Mouse (Mus musculus): ENCODE data around the gene Cbx5. TPM values are rescaled to one million over a fixed set of nuclear protein-coding genes. Genes with fewer than 3 reads are reported as not detected.
A peak's percentile ranks its signal among the peaks of the same experiment; 100 is the strongest.
"Not testable (repeated sequence)": the region's sequence is repeated elsewhere in the genome, so short reads cannot be mapped to it uniquely, and the experiment has no call there.

The Cbx5 gene
- polyA plus RNA-seq (2016; fragmentation: Nextera tagmentation; extraction: Ambion mirVana): 202 and 206 TPM in 2 replicates

GRCm38 (mm10) chr15:103239685-103240159, at the start of gene Cbx5:
Gene Cbx5, minus strand, starts transcription at chr15:103239816.
- peak; percentile 97 for DNase-seq (ENCODE audit: low spot score)
- Histone ChIP-seq H3K27ac (replicated peaks) (peak within 1 kb of the TSS; percentile 98), H3K36me3 (replicated peaks) (peaks cover 64% of the 10 kb centered on the region), H3K4me1 (peaks cover 32% of the 10 kb centered on the region), H3K4me3 (peak within 1 kb of the TSS; percentile 81), H3K9me3 (peaks cover 2% of the 10 kb centered on the region; the same call in 1 of the 2 replicates), H3K27me3 (replicated peaks; ENCODE audit: low read depth, poor library complexity, severe bottlenecking) (no peaks in the 10 kb centered on the region)
- WGBS: under 1% methylated on average over 39 of the region's 39 CpGs

GRCm38 (mm10) chr15:103285778-103286417, 46.3 kb upstream of the Cbx5 start:
- DNase-seq (ENCODE audit: low spot score): no peak
- WGBS: 91% methylated on average over 1 of the region's 1 CpGs
- H3K4me1 ChIP-seq: peaks cover 22% of the 10 kb centered on the region

GRCm38 (mm10) chr15:103284647-103285046, 45.0 kb upstream of the Cbx5 start:
- no peak for DNase-seq (ENCODE audit: low spot score)
- Histone ChIP-seq H3K4me3 (no peak overlapping the region), H3K9me3 (no peaks in the 10 kb centered on the region), H3K27ac (replicated peaks) (peak overlapping the region; percentile 48; the same call in 1 of the 2 replicates), H3K36me3 (replicated peaks) (peaks cover 28% of the 10 kb centered on the region), H3K4me1 (peaks cover 11% of the 10 kb centered on the region), H3K27me3 (replicated peaks; ENCODE audit: low read depth, poor library complexity, severe bottlenecking) (no peaks in the 10 kb centered on the region)
- WGBS: 51% methylated on average over 2 of the region's 2 CpGs

More at GRCm38 (mm10) chr15:103285778-103286417, 46.3 kb upstream of the Cbx5 start:
- H3K27me3 ChIP-seq (replicated peaks; ENCODE audit: low read depth, poor library complexity, severe bottlenecking): no peaks in the 10 kb centered on the region
- no peaks in the 10 kb centered on the region for H3K9me3 ChIP-seq
- H3K4me3 ChIP-seq: no peak overlapping the region
- H3K36me3 ChIP-seq (replicated peaks): peaks cover 40% of the 10 kb centered on the region
- H3K27ac ChIP-seq (replicated peaks): 0 out of 2 replicates have a peak overlapping the region, but pooled peaks have one; percentile 30

- no peak overlapping the region for H3K4me3 ChIP-seq
- 59% methylated on average over 3 of the region's 3 CpGs for WGBS
- no peak overlapping the region for H3K27ac ChIP-seq (replicated peaks)
- peak; percentile 71 for DNase-seq (ENCODE audit: low spot score)
- peaks cover 22% of the 10 kb centered on the region for H3K36me3 ChIP-seq (replicated peaks)
- H3K9me3 ChIP-seq: no peaks in the 10 kb centered on the region
- no peaks in the 10 kb centered on the region for H3K27me3 ChIP-seq (replicated peaks; ENCODE audit: low read depth, poor library complexity, severe bottlenecking)
- H3K4me1 ChIP-seq: 0 out of 2 replicates have a peak, but pooled peaks cover 5% of the 10 kb centered on the region
These were observed 44.5 kb upstream of the Cbx5 start for GRCm38 (mm10) chr15:103284066-103284465.

- Histone ChIP-seq H3K9me3 (no peaks in the 10 kb centered on the region), H3K27ac (replicated peaks) (no peak overlapping the region), H3K4me3 (no peak overlapping the region), H3K4me1 (peaks cover 17% of the 10 kb centered on the region), H3K36me3 (replicated peaks) (peaks cover 8% of the 10 kb centered on the region), H3K27me3 (replicated peaks; ENCODE audit: low read depth, poor library complexity, severe bottlenecking) (no peaks in the 10 kb centered on the region)
- WGBS: 90% methylated on average over 3 of the region's 3 CpGs
- DNase-seq (ENCODE audit: low spot score): no peak
These were observed 42.0 kb upstream of the Cbx5 start for GRCm38 (mm10) chr15:103281465-103282205.

GRCm38 (mm10) chr15:103280817-103281464, 41.3 kb upstream of the Cbx5 start:
- 75% methylated on average over 3 of the region's 3 CpGs for WGBS
- Histone ChIP-seq H3K27me3 (replicated peaks; ENCODE audit: low read depth, poor library complexity, severe bottlenecking) (no peaks in the 10 kb centered on the region), H3K27ac (replicated peaks) (no peak overlapping the region), H3K4me1 (peaks cover 17% of the 10 kb centered on the region), H3K36me3 (replicated peaks) (peaks cover 5% of the 10 kb centered on the region), H3K9me3 (no peaks in the 10 kb centered on the region), H3K4me3 (no peak overlapping the region)
- peak; percentile 54 for DNase-seq (ENCODE audit: low spot score)

GRCm38 (mm10) chr15:103279750-103280149, 40.1 kb upstream of the Cbx5 start:
- Histone ChIP-seq H3K9me3 (no peaks in the 10 kb centered on the region), H3K4me3 (no peak overlapping the region), H3K27me3 (replicated peaks; ENCODE audit: low read depth, poor library complexity, severe bottlenecking) (no peaks in the 10 kb centered on the region), H3K36me3 (replicated peaks) (peaks cover 5% of the 10 kb centered on the region), H3K4me1 (peaks cover 15% of the 10 kb centered on the region), H3K27ac (replicated peaks) (no peak overlapping the region)
- 67% methylated on average over 3 of the region's 3 CpGs for WGBS
- DNase-seq (ENCODE audit: low spot score): no peak

GRCm38 (mm10) chr15:103277949-103278348, 38.3 kb upstream of the Cbx5 start:
- Histone ChIP-seq H3K27me3 (replicated peaks; ENCODE audit: low read depth, poor library complexity, severe bottlenecking) (no peaks in the 10 kb centered on the region), H3K27ac (replicated peaks) (no peak overlapping the region), H3K4me3 (no peak overlapping the region), H3K36me3 (replicated peaks) (peaks cover 5% of the 10 kb centered on the region), H3K9me3 (no peaks in the 10 kb centered on the region), H3K4me1 (peaks cover 28% of the 10 kb centered on the region)
- 64% methylated on average over 7 of the region's 7 CpGs for WGBS
- DNase-seq (ENCODE audit: low spot score): no peak

- not testable (repeated sequence) for DNase-seq (ENCODE audit: low spot score); H3K9me3 ChIP-seq; H3K36me3 ChIP-seq (replicated peaks); H3K27me3 ChIP-seq (replicated peaks; ENCODE audit: low read depth, poor library complexity, severe bottlenecking); H3K27ac ChIP-seq (replicated peaks); H3K4me3 ChIP-seq
- 89% methylated on average over 3 of the region's 3 CpGs for WGBS
- H3K4me1 ChIP-seq: peaks cover 28% of the 10 kb centered on the region
These were observed 36.3 kb upstream of the Cbx5 start for GRCm38 (mm10) chr15:103275943-103276342.

- H3K27me3 ChIP-seq (replicated peaks; ENCODE audit: low read depth, poor library complexity, severe bottlenecking): no peaks in the 10 kb centered on the region
- peak within 1 kb of the TSS; percentile 91 for H3K4me3 ChIP-seq
- no peaks in the 10 kb centered on the region for H3K36me3 ChIP-seq (replicated peaks)
- H3K4me1 ChIP-seq: peaks cover 23% of the 10 kb centered on the region
- peak; percentile 96 for DNase-seq (ENCODE audit: low spot score)
- peak within 1 kb of the TSS; percentile 89 for H3K27ac ChIP-seq (replicated peaks)
- H3K9me3 ChIP-seq: no peaks in the 10 kb centered on the region
- WGBS: under 1% methylated on average over 38 of the region's 38 CpGs
These were observed 33.0 kb upstream of the Cbx5 start, which contains the start of gene Copz1 for GRCm38 (mm10) chr15:103272419-103273279. Gene Copz1, plus strand, starts transcription at chr15:103272714.

GRCm38 (mm10) chr15:103268903-103269302, 29.3 kb upstream of the Cbx5 start:
- 89% methylated on average over 4 of the region's 4 CpGs for WGBS
- no peak for DNase-seq (ENCODE audit: low spot score)
- Histone ChIP-seq H3K9me3 (no peaks in the 10 kb centered on the region), H3K27ac (replicated peaks) (no peak overlapping the region), H3K36me3 (replicated peaks) (no peaks in the 10 kb centered on the region), H3K4me3 (no peak overlapping the region), H3K27me3 (replicated peaks; ENCODE audit: low read depth, poor library complexity, severe bottlenecking) (no peaks in the 10 kb centered on the region), H3K4me1 (peaks cover 7% of the 10 kb centered on the region)

GRCm38 (mm10) chr15:103264794-103265193, 25.2 kb upstream of the Cbx5 start:
- Histone ChIP-seq H3K27me3 (replicated peaks; ENCODE audit: low read depth, poor library complexity, severe bottlenecking) (no peaks in the 10 kb centered on the region), H3K36me3 (replicated peaks) (no peaks in the 10 kb centered on the region), H3K4me1 (no peaks in the 10 kb centered on the region), H3K9me3 (no peaks in the 10 kb centered on the region), H3K4me3 (no peak overlapping the region), H3K27ac (replicated peaks) (no peak overlapping the region)
- WGBS: 90% methylated on average over 2 of the region's 2 CpGs
- no peak for DNase-seq (ENCODE audit: low spot score)

Measured in embryonic facial prominence, embryonic 10.5 days (tissue).